Mouse (Mus musculus): Measurements from ENCODE around the gene Ptpn12. TPM values are rescaled to one million over a fixed set of nuclear protein-coding genes. Genes with fewer than 3 reads are reported as not detected.

Ptpn12 gene
- 13.1 TPM for polyA plus RNA-seq (2017; shearing (Covaris generic))

DNA sequence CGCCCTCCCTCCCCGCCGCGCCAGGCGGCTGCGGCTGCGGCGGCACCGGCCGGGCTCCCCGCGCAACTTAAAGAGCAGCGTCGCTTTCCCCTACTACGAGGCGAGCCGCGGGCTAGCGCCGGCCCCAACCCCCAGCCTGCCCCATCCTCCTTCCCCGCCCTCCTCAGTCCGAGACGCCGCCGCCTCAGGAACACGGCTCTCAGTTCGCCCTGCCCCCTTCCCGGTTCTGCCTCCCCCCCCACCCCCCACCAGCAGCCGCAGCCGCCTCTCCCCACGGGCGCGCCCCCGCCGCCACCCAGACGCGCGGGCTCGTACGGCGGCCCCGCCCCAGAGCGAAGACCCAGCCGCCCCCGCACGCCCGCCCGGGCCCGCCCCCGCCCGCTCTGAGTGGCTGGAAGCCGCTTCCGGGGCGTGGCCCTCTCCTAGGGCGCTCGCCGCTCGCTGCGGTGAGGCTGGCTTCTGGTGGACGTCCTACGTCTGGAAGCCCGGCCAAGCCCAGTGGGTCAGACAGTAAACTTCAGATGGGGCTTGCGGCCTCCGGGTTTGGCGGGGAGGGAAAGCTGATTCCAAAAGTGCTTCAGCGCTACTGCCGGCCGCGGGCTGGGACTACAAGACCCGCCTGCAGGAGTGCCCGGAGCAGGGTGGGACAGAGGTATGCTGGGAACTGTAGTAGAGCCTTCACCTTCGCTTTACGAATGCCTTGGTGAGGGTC, at the start of gene Ptpn12:
Ptpn12 (minus strand) TSS at position 92 of the 712 bp plus-strand sequence.

DNA sequence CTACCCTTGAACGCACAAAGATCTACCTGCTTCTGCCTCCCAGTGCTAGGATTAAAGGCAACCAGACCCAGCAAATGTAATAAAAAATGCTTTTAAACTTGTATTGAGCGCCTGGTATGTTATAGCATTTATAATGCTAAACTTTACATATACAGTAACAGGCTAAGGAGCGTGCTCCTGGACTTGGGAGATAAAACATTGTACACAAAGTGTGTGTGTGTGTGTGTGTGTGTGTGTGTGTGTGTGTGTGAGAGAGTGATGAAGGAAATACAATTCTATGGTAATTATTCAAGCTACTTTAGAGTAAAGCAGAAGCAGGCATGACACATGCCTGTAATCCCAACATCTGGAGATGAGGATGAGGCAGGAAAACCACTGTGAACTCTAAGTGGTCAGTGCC, 99.4 kb downstream of the Ptpn12 start, which contains the start of gene Rsbn1l:
Rsbn1l (minus strand) TSS at position 101 of the 400 bp plus-strand sequence.

Other genes starting within 250 kb of the Ptpn12 start
- gene Phtf2, start 173.8 kb downstream of the Ptpn12 start, polyA plus RNA-seq (2017; shearing (Covaris generic)): 53.8 TPM
- 56.0 TPM for gene Tmem60, start 173.7 kb downstream of the Ptpn12 start, polyA plus RNA-seq (2017; shearing (Covaris generic))
- 37.3 TPM for gene Rsbn1l, start 99.5 kb downstream of the Ptpn12 start, polyA plus RNA-seq (2017; shearing (Covaris generic))
- gene Gsap, start 130.3 kb upstream of the Ptpn12 start, polyA plus RNA-seq (2017; shearing (Covaris generic)): 35.3 TPM

All from CD4-positive, CD25-positive, alpha-beta regulatory T cell (primary cell).